Mouse (Mus musculus) retina, embryonic 14.5 days (tissue): ENCODE results near the gene Bicc1.

Source experiments
- DNase-seq: peaks from one replicate; pipeline ENCODE4 v3.0.0-alpha.2; 2015; ENCODE audit warnings: low spot score

Gene Bicc1

GRCm38 (mm10) chr10:71159676-71160235, at the start of gene Bicc1:
Gene Bicc1, minus strand, starts transcription at chr10:71159700.
- peak; percentile 71 for DNase-seq

- no peak for DNase-seq
Measured at GRCm38 (mm10) chr10:71201512-71201911, 42.0 kb upstream of the Bicc1 start.

GRCm38 (mm10) chr10:71200964-71201363, 41.5 kb upstream of the Bicc1 start:
- DNase-seq: no peak

- DNase-seq: no peak
Measured at GRCm38 (mm10) chr10:71198676-71199075, 39.2 kb upstream of the Bicc1 start.

- DNase-seq: no peak
Measured at GRCm38 (mm10) chr10:71197036-71197785, 37.7 kb upstream of the Bicc1 start.

GRCm38 (mm10) chr10:71195501-71195900, 36.0 kb upstream of the Bicc1 start:
- no peak for DNase-seq

GRCm38 (mm10) chr10:71194713-71195112, 35.2 kb upstream of the Bicc1 start:
- no peak for DNase-seq

GRCm38 (mm10) chr10:71193319-71193718, 33.8 kb upstream of the Bicc1 start:
- no peak for DNase-seq

- DNase-seq: no peak
Measured at GRCm38 (mm10) chr10:71192886-71193285, 33.4 kb upstream of the Bicc1 start.

- DNase-seq: no peak
Measured at GRCm38 (mm10) chr10:71188681-71189080, 29.2 kb upstream of the Bicc1 start.

- DNase-seq: no peak
Measured at GRCm38 (mm10) chr10:71185059-71185458, 25.6 kb upstream of the Bicc1 start.

GRCm38 (mm10) chr10:71183339-71184031, 24.0 kb upstream of the Bicc1 start:
- DNase-seq: no peak

GRCm38 (mm10) chr10:71181931-71182330, 22.4 kb upstream of the Bicc1 start:
- peak; percentile 11 for DNase-seq

- DNase-seq: no peak
Measured at GRCm38 (mm10) chr10:71181091-71181490, 21.6 kb upstream of the Bicc1 start.

GRCm38 (mm10) chr10:71180057-71180456, 20.6 kb upstream of the Bicc1 start:
- no peak for DNase-seq

GRCm38 (mm10) chr10:71177201-71177600, 17.7 kb upstream of the Bicc1 start:
- no peak for DNase-seq

- DNase-seq: no peak
Measured at GRCm38 (mm10) chr10:71176341-71176740, 16.8 kb upstream of the Bicc1 start.

GRCm38 (mm10) chr10:71175280-71175679, 15.8 kb upstream of the Bicc1 start:
- no peak for DNase-seq

GRCm38 (mm10) chr10:71171414-71171813, 11.9 kb upstream of the Bicc1 start:
- DNase-seq: no peak

- no peak for DNase-seq
Measured at GRCm38 (mm10) chr10:71170771-71171170, 11.3 kb upstream of the Bicc1 start.

GRCm38 (mm10) chr10:71169811-71170210, 10.3 kb upstream of the Bicc1 start:
- no peak for DNase-seq

- no peak for DNase-seq
Measured at GRCm38 (mm10) chr10:71169171-71169570, 9.7 kb upstream of the Bicc1 start.

- no peak for DNase-seq
Measured at GRCm38 (mm10) chr10:71160449-71160848, 949 bp upstream of the Bicc1 start.
